Mouse (Mus musculus) urinary bladder, adult 2 months (tissue): Measurements from ENCODE around the gene Iscu. TPM values are rescaled to one million over a fixed set of nuclear protein-coding genes. Genes with fewer than 3 reads are reported as not detected.
A peak's percentile ranks its signal among the peaks of the same experiment; 100 is the strongest.
"Not testable (repeated sequence)": the region's sequence is repeated elsewhere in the genome, so short reads cannot be mapped to it uniquely, and the experiment has no call there.

Experiments
- DNase-seq: peaks from one replicate; pipeline ENCODE4 v3.0.0; 2022; ENCODE audit warnings: low spot score
- polyA plus RNA-seq: library from polyadenylated mRNA; depleted of rRNA; stranded (reverse); fragments of >200 nt; gene quantifications from 2 replicates; pipeline ENCODE4 v1.2.3, GENCODE M21; 2012

Gene Iscu
- polyA plus RNA-seq, 1 experiment, result 229 TPM

DNA sequence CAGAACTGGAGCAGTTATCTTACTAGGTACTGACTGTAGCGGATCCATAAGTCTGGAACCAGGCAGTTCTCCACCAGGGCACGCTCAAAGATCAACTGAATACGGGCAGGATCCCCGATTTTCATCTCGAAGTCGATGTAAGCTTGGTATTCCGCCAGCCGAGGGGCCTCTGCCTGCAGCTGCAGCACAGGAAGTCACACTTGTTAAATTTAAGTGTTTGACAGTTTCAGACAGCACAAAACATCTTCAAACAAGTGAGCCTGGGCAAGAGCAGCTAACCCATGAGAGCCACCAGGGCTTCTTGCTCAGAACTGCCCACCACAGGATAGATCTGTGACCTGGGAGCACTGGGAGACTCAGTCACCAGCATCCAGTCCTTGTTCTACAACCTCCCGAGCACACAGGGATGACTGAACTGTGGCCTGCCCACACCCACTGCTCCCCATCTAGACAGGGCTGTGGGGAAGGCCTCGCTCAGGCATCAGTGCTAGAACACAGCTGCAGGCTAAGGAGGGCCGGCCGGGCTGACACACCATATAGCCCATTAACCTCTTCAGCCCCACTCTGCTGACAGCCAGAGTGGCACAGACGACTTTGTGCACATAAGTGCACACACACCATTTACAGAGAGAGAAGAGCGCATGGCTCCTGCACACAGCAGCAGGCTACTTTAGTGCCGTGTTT is 17.1 kb upstream of the Iscu start:
- DNase-seq, result no peak

DNA sequence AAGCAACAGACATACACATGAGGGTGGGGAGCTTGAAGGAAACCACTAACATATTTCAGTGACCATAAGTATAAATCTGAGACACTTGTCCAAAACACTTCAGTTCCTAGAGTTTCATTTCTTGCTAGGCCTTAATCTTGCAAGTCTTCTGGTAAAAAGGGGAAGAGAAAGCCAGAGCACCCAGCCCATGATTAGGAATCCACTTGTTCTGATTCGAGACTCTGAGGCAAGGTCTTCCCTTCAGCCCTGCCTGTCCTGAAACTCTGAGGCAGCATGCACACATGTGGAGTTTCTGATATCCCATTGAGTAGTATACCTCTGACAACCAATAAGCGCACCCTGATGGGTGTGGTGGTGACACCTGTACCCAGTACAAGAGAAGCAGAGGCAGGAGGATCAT is 11.0 kb upstream of the Iscu start:
- no peak for DNase-seq

DNA sequence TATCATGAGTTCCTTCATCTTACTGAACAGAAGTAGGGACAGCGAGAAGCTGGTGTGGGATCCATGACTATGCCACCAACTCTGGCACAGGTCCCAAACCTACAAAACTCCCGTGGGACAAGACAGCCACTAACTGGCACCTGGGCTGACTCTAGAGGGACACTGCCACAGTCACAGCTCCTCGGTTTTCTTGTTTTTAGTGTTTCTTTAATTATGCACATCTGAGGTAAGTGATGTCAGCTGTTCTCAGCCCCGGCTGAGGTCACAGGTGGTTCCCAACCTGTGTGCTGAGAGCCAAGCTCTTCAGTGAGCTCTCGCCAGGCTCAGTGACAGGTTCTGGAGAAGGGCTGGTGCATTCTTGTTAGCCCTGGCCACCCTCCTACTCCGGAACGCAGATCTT is 8.1 kb upstream of the Iscu start:
- no peak for DNase-seq

DNA sequence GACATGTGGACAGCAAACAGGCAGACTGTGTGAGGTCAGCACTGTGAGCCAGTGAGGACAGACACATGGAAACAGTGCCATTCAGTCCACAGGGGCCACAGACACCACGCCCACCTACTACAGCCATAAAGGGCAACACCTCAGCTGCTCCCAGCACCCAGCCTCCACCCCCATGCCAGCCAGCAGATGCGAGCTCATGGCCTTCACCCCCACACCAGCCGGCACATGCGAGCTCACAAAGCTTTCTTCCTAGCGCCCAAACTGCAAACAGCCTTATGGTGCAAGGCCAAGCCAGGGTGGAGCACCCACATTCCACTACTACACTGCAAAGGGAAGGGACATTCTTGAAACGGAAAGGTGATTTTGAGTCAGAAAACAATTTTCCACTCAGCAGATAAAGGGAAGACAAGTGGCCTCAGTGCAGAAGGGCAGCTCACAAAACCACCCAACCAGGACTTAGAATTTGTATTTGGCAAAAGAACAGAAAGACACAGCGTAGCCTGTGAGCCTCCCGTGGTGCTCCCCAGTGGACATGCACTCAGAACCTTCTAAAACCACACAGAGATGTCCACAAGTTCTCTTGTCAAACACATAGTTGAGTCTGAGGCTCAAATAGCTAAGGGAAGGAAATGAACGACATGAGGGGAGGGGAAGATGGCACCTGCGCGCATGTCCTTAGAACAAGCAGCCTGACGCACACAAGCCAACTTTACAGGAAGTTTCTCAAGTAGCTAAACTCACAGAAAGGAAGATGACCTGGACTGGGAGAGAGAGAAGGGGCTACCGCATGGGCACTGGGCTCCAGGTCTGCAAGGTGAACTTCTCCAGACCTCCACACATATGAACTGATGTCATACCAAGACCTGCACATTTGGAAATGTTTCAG is 6.7 kb upstream of the Iscu start:
- DNase-seq, result no peak

DNA sequence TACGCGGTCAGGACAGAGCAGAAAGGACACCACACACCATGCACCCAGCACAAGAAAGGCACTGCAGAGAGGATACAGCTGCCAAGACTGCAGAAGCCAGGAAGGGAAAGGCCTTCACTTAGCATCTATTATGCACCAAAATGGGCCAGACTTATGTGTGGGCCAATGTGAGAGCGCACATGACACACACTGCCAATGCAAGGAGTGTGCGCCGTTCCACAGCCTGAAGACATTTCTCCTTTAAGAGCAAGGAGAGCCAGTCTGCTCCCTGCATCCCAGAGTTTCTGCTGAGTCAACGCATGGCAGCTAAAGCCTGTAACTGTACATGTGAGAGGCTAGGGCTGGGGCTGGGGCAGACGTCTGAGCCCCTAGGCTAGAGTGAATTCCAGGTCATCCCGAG is 3.7 kb upstream of the Iscu start:
- no peak for DNase-seq

DNA sequence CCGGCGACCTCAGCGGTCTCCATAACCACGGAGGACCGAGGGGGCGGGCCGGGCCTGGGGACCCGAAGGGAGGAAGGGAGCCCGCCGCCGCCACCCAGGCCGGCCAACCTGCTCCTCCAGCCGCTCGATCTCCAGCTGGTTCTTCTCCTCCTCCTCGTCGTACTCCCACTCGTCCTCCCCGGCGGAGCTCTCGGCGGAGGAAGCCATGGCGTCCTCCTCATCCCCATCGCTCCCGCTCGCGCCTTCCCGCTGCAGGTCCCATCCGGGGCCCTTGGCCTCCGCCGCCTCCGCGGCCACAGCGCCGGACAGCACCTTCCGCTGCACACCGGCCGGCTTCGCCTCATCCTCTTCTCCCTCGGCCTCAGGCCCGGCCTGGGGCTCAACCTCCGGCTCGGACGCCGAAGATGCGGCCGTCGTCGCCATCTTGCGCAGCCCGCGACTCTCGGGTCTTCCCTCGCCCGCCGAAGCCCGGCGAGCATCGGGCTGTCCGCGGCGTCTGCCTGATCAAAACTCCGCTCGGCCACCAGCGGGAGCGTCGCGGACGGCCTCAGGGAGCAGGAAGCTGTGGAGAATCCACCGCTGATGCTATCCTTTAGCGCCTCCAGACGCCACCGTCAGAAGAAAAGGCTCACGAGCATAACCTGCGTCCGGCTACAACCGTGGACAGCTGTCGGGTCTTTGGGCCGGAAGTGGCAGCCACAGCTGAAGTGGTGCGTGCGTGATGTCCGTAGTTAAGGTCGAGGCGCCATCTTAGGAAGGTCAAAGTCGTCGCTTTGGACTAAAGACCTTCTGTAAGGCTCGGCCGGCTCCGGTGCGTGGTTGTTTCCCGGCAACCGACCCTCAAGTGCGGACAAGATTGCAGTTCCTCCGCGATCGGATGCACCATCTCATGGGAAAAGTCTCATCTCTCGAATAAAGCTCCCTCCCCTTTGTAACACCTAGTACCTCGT is 1.1 kb upstream of the Iscu start:
- peak; percentile 88 for DNase-seq

DNA sequence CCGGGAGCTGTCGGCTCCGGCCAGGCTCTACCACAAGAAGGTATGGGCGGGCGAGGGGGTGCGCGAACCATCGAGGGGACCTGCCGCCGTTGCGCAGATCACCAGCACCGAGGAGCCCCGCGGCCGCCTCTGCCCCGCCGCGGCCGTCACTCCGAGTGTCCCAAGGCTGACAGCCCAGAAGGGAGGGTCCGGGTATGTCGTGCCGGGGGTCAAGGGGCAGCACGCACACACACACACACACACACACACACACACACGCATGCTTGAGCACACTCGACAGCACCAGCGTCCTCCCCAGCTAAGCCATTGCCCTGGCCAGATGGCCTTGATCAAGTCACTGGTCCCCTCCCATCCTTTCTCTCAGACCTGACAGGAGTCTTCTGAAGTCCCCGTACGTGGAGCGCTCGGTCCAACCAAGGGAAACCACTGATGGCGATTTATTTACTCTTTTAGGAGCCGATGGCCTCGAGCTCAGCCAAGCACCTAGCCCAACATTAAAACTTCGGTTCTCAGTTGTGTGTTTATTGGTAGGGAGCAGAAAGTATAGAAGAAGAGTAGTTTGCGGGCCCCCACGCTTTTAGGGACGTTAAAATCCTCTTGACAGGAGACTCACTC is 464 bp downstream of the Iscu start:
- DNase-seq, result no peak

DNA sequence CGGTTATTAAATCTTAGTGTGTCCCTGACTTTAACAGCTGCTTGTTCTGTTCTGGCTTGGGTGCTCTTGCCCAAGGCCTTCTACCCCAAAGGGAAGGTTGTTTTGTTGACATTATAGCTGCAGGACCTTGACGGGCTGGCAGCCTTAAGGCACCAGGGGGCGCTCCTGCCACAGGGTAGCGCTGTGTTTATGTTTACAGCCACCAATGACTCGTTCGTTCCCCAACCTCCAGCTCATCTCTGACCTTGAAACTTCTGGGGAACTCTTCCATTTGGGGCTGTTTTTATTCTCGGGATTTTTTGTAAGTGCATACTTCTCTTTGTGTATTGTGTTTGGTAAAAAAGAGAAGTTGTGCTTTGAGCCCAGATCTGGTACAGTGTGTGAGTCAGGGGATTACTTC is 1.1 kb downstream of the Iscu start:
- DNase-seq, result peak; percentile 76

DNA sequence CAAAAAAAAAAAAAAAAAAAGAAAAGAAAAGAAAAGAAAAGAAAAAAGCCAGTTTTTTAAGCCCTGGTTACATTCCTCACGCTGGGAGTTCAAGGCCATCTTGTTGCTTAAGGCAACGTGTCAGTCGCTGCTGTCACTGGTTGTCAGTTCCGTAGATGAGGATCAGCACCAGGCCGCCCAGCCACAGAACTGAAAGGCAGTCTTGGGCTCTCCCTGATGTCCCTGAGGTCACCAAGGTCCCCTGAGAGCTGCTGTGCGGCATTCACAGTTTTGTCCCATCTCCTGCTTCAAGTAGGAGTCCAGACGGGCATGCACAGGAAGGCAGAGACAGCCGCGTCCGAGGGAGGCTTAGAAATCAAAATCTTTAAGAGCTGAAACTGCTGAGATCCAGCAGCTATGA is 3.0 kb downstream of the Iscu start:
- DNase-seq, result no peak

DNA sequence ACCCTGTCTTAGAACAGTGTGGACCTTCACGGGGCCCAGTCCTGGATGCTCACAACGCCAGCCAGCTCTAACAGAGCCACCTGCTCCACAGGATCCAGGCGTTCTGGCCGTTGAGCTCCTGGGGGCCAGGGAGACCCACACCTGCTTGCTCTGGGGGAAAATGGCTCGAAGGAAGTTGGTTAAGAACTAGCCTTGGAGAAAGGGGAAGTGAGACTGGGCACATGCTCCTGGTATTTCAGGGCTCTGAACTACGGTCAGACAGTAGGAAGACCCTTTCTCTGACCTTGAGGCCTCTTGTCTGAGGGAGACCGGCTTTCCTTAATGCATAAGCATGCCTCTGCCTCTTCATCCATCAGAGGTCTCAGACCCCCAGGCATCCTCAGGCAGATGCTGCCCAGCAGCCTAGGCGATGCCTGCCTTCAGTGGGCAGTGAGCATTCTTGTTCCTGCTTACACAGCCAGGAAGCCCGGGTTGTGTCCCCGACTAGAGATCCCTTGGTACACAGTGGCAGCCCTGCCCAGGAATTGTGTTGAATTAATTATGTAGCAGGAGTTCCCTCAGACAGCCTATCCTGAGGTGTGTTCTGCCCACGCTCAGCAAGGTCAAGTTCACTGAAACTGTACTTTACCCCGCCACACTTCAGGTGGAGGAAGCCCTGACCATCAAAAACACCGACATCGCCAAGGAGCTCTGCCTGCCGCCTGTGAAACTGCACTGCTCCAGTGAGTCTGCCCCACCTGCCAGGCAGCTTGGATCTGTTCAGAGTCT is 3.8 kb downstream of the Iscu start:
- no peak for DNase-seq

DNA sequence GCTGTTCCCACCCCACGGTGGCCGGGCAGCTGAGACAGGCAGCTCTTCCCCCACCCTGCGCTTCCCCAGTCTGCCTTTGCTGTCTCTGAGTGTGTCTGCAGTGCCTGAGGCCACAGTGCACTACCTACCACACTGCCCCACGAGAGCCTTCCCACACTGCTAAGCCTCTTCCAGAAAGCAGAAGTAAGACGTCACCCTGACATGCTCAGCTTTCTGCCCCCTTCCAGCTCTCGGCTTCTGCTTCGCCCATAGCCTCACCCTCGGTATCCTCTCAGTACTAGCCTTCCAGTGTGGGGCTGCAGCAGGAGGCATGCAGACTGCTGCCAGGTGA is 4.3 kb downstream of the Iscu start:
- DNase-seq, result no peak

DNA sequence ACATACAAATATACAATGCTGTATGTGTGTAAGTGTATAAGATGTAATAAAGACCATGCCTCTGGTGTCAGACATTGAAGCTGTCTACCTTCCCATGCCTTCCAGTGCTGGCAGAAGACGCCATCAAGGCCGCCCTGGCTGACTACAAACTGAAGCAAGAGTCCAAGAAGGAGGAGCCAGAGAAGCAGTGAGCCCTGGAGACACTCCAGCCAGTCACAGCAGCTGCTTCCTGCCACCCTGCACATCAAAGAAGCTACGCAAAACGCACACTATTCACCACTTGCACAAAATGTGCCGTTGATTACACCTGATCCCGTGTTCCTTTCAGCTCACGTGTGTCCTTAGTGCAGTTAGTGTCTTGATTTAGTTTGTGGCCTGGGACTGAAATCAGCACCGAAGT is 5.2 kb downstream of the Iscu start:
- DNase-seq, result not testable (repeated sequence)

DNA sequence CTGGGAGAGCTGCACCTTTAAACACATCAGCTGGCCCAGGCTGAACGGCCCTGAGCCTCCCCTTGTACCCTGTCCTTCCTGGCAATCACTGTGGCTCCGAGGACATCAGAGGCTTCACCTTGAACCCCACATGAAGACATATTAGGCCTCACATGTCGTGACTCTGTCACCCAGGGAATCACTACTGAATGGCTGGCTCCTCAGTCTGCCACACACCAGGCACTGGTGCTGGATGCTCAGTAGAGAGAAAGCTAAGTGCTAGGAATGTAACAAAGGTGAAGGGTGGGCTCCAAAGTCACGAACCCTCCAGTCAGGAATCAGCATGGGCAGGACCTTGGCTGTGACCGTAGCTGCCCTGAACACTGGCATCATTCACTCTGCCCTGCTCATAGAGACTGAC is 7.0 kb downstream of the Iscu start:
- DNase-seq, result no peak

DNA sequence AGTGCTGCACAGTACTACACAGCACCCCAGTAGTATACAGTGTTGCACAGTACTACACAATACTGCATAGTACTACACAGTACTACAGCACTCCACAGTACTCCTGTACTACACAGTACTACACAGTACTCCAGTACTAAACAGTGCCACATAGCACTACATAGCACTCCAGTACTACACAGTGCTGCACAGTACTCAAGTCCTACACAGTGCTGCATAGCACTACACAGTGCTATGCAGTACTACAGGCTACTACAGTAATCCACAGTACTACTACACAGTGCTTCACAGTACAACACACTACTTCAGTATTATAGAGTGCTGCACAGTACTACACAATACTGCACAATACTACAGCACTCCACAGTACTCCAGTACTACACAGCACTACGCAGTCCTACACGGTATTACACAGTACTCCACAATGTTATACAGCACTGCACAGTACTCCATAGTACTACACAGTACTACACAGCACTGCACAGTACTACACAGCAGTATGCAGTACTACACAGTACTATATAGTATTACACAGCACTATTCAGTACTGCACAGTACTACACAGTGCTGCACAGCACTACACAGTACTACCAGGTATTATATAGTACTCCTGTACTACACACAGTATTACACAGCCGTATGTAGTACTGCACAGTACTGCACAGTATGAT is 7.7 kb downstream of the Iscu start:
- DNase-seq, result no peak

DNA sequence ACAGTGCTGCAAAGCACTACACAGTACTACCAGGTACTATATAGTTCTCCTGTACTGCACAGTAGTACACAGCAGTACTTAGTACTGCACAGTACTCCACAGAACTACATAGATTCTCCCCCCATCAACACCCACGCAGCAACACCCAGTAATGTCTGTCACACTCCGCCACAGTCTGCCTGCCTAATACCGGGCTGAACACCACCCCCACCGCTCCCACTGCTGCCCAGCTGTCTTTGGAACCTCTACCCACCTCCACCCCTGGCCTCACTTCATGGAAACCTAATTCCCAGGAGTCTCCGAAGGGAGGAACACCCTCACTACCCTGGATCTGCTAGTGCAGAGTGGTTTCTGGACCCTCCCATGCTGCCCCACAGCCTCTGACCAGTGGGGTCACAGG is 8.2 kb downstream of the Iscu start:
- no peak for DNase-seq

DNA sequence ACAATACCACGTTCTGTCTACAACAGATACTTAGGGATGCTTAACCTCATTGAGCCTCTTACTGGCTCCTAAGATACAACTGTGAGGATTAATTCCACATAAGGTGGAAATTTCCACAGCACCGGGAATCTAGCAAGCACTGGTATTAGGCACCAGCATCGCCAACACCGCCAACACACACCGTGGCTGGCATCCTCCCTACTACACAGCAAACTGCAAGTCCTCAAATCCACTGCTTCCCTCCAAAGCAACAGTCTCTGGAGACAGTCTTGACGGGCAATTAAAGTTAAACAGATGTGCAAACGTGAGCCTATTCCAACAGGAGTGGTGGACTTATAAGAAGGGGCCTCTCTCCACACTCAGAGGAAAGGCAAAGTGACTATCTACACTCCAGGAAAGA is 8.7 kb downstream of the Iscu start:
- DNase-seq, result no peak

DNA sequence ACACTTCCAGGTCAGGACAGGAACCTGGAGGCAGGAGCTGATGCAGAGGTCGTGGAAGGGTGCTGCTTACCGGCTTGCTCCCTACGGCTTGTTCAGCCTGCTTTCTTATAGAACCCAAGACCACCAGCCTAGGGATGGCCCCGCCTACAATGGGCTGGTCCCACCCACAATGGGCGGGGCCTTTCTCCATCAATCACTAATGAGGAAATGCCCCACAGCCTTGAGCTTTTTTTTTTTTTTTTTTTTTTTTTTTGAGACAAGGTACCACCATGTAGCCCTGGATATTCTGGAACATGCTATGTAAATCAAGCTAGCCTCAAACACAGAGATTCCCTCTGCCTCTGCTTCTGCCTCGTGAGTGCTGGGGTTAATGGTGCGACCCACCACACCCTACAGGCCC is 9.3 kb downstream of the Iscu start:
- DNase-seq, result no peak

DNA sequence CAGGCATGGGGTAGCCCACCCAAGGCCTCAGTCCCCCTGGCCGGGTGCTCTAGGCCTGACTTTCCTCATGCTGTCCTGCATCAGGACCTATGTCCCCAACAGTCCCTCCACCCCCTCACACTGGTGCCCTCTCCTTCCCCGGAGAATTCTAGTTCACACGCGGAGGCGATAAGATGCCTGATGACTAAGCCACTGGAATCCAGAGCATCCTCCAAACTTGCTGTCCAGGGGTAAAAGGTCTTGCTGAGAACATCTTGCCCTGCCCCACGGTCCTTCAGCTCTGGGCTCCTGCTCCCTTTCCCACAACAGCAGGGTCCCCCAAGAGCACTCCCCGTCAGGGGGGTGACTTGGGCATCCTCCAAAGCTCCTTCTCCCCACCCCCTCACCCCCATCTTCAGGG is 10.1 kb downstream of the Iscu start:
- no peak for DNase-seq

DNA sequence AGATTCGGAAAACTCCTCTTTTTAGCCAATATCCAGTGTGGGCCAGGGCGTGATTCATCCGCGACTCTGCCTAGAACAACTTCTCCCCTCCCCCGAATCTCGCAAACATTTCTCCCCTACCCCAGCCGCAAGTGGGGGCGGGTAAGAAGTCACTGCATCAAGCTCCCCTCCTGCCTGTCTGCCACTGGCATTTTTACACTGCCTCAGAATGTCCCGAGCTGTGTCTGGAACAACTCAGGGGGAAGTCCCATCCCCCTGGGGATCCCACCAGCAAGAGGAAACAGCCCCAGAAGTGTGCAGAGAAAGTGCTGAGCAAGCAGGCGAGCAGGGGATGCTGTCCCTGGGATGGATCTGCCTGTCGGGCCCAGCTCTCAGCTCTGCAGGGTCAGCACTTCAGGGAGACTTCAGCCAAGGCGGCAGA is 11.0 kb downstream of the Iscu start:
- no peak for DNase-seq

DNA sequence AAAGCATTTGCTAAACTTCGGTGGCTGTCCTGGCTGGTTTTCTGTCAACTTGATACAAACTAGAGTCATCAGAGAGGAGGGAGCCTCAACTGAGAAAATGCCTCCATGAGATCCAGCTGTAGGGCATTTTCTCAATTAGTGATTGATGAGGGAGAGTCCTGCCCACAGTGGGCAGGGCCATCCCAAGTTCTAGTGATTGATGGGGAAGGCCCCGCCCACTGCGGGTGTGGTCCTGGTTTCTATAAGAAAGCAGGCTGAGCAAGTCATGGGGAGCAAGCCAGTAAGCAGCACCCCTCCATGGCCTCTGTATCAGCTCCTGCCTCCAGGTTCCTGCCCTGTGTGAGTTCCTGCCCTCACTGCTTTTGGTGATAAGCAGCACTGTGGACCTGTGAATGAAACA is 11.6 kb downstream of the Iscu start:
- not testable (repeated sequence) for DNase-seq

DNA sequence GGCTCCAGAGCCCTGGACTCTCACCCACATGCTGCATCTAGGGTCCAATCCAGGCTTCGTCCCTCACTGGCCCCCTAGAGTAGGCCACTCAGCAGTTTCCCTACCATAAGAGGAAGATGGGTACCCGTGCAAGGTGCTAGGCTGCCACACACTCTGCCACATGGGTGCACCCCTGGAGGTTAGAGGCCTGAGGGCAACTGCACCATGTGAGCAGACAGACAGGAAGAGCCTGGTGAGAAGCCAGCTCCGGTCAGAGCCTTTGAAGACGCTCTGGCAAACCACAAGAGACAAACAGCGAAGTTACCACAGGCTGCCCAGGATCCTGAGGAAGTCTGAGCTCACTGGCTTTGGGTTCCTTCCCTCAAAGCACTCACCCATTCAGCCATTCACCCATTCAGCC is 14.4 kb downstream of the Iscu start:
- no peak for DNase-seq
